Mouse (Mus musculus) urinary bladder, postnatal 10 days (tissue): ENCODE measurements around the gene Nipal3.

Experiments
- DNase-seq: peaks from one replicate; pipeline ENCODE4 v3.0.0; 2022; ENCODE audit warnings: low spot score

The Nipal3 gene

DNA sequence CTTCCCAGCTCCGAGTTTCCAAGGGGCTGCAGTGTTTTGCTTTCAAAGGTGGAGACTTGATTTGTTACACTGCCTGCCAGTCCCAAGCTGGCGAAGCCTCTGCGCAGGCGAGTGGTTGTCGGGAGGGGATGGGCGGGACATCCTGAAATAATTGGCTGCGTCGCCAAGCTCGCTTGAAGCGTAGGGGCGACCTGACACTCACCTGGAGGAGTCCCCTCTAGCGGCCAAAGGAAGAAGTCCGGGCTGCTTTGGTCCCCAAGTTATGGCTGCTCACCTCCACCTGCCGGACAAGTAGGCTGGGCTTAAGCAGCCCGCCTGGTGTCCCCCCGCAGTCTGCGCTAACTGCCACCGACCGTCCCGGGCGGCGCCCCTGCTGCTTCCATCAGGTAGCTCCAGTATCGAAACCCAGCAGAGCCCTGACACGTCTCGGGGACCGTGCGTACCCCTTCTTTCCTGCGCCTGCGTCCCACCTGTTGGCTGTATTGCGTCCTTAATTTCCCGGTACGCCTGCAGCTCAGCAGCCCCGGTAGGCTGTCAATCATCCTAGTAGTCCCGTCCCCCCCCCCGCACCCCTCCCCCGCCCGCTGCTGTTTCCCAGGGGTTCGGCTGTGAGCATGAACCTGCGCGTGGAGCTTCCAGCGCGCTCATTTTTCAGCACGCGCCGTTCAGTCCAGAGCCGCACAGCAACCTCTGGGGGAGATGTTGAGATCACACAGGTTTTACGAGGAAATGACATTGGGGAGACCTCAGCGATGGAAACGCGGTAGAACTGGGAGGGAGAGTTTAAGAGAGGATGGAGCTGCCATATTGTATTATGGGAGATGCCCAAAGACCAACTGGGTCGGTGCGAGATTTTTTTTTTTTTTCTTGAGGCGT lies at the start of gene Nipal3, which contains the start of gene Stpg1:
Gene Nipal3 (minus strand): TSS at position 518 of the 876 bp plus-strand sequence.
Gene Stpg1 (plus strand): TSS at position 270 of the 876 bp plus-strand sequence.
- DNase-seq, result peak; percentile 44

DNA sequence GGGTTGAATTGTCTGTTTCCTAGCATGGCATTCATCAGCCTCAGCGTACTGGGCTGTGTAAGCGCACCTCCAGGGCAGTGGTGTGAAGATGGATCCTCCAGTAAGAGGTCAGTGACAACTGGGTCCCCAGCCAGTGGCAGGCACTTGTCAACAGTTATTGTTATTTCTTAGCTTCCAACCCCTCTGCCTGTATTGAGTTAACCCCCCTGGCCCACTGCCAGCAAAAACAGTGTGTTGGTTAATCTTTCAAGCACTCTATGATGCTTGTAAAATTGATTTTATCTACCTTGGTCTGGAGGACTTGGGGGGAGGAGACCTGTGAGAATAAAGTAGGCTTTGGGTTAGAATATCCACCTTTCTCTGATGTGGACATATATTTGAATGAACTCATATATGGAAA lies 49.4 kb upstream of the Nipal3 start:
- no peak for DNase-seq

DNA sequence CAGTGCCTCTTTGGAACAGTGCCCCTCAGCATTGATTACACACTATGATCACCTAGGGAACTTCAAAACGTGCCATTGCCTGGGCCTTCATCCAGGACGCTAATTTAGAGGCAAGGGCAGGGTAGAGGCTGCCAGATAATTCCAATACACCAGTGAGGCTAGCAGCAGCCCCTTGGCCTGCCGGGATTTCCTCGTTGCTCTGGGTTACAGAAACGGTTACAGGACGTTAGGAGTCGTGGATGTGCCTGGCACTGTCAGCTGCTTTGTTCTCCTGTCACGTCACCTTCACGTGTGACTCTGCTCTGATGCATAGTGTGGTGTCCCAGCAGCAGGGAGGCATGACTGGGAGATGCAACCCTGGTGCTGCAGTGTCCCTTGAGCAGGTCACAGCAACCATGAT lies 45.2 kb upstream of the Nipal3 start:
- no peak for DNase-seq

- DNase-seq, result no peak
Measured at GRCm38 (mm10) chr4:135539056-135539455, 44.2 kb upstream of the Nipal3 start.

GRCm38 (mm10) chr4:135535021-135535420 lies 40.2 kb upstream of the Nipal3 start:
- DNase-seq, result no peak

DNA sequence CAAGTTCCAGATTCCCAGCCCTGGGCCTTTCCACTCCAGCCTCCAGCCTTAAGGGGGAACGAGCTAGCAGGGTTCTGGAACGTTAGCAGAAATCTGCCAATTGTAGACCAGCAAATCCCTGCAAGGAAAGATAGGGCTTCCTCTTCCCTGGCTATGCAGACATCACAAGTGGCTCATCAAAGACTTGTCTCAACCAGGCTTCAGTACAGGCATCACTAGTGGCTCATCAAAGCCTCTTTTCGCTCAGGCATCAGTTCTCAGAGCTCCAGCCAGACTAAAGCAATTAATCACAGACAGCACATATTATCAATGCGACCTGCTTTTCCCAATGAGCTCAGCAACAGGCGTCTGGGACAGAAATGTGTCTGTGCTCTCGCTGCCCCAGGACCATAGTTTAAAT lies 38.2 kb upstream of the Nipal3 start:
- no peak for DNase-seq

- no peak for DNase-seq
Measured at GRCm38 (mm10) chr4:135531771-135532613, 37.2 kb upstream of the Nipal3 start.

DNA sequence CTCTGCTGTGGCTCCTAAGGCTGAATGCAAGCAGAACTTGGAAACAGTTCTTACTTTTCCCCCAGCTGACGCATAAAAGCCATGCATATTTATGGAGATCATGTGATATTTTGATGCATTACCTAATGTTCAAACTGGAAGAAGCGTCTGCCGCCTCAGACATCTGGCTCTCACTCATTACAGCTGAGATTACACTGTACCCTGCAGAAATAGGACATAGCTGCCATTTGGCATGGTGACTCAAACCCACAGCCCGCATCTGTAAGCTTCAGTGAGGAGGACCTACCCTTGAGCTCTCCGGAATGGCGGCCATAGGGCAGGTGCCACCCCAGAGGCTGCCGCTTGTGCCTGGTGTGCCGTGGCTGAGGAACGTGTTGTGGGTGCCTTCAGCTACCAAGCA lies 36.4 kb upstream of the Nipal3 start:
- no peak for DNase-seq

DNA sequence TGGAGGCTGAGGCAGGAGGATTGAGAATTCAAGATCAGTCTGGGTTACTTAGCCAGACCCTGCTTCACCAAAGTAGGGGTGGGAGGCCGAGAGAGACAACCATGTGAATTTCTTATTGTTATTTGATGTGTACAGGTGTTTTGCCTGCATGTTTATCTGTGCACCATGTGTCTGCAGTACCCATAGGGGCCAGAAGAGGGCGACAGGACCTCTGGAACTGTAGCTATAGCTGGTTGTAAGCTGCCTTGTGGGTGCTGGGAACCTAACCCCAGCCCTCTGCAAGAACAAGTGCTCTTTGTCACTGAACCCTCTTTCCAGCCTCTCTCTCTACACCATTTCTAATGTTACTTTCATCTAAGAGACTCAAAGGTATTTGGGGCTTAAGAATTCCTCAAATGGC lies 35.4 kb upstream of the Nipal3 start:
- DNase-seq, result no peak

DNA sequence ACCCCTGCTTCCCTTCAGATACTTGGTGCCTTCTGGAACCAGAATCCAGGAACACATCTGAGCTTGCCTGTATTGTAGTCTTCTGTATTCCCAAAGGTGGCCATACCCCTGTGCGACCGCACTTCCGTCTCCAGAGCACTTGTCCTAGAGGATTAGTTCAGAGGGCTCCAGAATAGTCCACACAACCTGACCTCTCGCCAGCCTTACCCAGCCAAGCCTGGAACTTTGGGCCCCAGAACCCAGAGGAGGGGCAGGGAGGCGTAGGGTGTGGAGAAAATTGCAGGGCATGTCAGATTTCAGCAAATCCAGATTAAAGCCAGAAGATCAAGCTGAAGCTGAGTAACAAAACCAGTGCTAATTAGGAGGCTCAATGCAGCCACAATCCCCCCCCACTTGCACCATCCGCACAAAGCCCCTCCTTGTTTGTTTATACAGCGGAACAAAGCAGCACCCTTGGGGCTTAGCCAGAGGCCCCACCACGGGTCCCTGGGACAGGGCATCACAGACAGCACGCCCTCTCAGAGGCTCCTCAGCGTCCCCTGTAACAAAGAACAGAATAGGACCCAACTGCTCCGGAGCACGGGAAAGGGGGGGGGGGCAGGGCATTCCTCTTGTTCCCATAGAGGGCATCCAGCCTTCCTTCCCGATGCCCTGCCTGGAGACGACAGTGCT lies 31.3 kb upstream of the Nipal3 start:
- no peak for DNase-seq

GRCm38 (mm10) chr4:135525057-135525456 lies 30.2 kb upstream of the Nipal3 start:
- no peak for DNase-seq

- no peak for DNase-seq
Measured at GRCm38 (mm10) chr4:135523939-135524338, 29.1 kb upstream of the Nipal3 start.

DNA sequence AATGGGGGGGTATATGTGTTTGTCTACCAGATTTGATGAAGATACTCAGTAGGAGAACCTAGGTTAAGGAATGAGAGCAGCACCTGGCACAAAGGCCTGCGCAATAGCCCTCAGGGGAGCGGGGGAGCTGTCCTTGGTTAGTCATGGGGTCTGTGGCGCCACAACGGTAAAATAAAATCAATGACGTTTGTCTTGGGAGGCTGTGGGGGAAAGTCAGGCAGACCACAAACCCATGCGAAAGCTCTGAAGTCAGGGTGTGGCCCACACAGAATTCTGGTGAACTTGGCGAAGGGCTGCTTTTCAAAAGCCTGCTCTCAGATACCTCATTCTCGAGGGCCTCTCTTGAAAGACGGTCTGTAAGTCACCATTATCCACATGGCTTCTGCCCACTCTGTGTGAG lies 25.6 kb upstream of the Nipal3 start:
- no peak for DNase-seq

DNA sequence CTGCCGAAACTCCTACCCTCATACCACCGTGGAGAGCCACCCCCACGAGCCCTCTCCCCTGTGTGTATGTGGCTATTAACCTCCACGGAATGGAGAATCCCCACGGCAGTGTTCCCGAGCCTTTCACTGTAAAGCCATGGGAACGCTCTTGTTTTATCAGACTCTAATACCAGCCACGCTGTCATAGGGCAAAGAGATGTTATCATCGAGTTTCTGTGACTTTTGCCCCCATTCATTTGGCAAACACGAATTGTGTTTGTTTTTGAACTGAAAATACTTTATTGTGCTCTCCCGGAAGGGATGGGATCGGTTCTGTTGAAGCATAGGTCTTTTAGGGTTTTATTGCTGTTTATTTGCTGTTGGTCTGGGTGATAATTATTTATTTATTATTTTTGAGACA lies 23.3 kb upstream of the Nipal3 start:
- no peak for DNase-seq

DNA sequence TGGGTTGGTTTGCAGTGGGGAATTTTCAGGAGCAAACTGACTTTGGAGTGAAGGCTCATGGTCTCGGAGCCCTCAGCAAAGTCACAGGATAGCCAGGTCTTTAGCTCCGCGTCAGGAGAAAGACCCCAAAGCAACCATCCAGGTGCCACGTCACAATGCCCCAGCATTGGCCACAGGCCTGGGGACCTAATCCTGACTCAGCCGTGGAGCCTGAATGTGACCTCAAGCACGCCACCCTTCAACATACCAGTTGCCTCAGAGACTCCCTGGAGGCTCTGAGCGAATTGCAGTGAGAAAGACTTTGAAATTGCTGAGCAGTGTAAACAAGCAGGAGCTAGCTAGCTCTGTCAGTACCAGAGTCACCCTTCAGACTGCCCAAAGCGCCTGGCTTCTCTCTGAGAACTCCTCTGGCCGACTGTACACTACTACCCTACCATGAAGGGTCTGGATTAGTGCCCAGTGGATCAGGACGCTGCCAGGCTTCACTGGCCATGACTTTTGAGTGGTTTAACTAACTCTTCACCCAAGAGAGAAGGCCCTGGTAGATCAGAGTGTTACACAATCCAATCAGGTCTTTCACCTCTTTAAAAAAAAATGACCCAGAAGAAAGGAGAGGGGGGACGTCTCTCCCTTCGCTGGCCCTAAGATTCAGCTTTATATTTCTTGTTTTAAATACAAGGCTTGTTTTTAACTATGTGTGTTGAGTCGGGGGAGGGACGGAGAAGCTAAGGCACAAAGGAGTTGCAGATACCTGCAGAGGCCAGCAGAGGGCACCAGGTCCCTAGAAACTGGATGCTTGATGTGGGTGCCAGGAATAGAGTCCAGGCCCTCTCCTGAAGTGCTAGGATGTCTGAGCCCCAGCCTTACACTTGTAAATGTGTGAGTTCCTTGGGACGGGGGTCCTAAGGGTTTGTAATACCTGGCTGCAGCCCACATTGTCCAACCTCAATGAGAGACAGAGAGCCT lies 21.8 kb upstream of the Nipal3 start:
- DNase-seq, result no peak

DNA sequence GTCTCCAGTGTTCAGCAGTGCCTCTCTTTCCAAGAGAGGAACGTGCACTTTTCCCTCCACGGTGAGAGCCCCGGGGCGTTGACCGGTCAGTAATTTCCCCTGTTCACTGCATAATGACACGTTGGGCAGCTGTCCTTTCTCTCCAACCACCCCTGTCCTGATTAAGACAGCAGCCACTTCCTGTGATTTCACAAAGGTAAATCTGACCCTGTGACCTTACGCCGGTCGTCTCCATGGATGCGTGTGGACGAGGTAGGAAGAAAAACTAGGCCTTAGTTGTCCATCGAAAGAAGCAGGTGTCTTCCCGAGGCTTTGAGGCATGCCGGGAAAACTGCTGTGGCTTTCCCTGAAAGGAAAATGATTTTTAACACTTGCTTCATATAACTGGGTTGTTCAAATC lies 20.1 kb upstream of the Nipal3 start:
- DNase-seq, result no peak

DNA sequence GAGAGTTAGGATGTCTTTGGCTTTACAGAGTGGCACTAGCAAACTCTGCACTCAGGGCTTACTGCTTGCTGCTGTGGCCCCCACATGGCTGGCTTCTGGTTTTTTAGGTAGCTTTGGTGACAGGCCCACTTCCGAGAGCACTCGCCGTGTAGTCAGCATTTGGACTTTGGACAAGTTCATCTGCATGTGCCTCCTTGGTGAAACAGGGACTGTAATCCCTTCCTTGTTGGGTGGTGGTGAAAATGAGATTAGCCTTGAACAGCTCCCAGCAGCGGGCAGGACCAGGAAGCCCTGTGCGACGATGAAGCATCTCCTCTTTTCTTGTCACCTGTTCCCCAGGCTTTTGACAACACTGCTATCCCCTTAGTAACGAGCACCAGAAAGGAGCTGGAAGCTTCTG lies 19.0 kb upstream of the Nipal3 start:
- no peak for DNase-seq

DNA sequence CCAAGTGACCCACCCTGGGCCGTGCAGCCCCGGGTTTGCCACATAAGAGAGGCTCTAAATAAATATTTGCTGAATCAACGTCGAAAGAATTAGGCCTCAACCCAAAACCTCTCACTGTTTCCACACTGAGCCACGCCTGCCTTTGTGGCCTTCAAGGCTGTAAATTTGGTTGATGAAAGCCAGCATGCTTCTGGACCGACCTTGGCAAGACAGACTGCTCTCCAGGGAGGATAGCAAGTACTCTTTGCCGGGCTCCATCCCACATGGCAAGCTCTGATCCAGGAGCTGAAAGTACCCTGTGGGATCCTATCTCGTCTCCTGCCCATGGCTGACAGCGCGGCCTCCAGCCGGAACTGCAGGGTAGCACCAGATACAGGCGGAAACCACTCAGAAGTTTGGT lies 14.7 kb upstream of the Nipal3 start:
- no peak for DNase-seq

- DNase-seq, result no peak
Measured at GRCm38 (mm10) chr4:135508419-135509039, 13.7 kb upstream of the Nipal3 start.

DNA sequence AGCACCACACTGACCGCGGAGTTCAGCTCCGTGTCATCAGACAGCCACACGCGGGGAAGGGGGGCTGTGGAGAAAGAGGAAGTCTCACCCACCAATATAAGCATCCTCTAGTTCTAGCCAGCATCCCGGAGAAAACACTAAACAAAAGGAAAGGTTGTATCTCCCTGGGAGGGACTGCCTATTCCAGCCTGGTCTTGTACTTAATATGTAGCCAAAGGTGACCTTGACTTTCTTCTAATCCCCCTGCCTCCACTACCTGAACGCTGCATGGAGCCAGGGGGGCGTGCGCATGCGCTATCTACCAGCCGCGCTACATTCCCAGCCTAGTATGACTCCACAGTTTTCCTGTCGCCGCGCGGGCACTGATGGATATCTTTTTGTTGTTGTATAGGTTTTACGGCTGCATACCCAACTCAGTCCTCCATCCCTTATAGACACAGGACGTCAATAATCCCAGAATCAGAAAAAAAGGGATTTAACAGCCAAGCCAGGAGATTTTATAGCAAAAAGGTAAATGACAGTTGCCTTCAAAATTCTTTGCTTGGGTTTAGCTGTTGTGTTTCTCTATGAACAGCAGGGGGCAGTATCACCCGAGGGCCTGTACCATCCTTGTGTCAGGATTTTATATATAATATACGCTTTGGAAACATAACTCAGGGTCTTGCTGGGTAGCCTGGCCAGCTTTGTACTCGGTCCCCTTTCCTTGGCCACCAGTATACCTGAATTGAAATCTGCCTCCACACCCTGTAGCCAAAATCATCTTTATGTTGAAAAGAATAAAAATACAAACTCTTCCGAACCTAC lies 12.9 kb upstream of the Nipal3 start:
- DNase-seq, result no peak
